Mouse (Mus musculus) CD8-positive naive resting alpha-beta T cell, adult 57 days (primary cell): ENCODE data around the gene Tekt5. TPM values are rescaled to one million over a fixed set of nuclear protein-coding genes. Genes with fewer than 3 reads are reported as not detected.

Source experiments
- total RNA-seq: library from RNA; stranded (reverse); gene quantifications from one replicate; pipeline ENCODE4 v1.2.4, GENCODE M21; 2023

Gene Tekt5
- total RNA-seq: not detected

GRCm38 (mm10) chr16:10394699-10395540 lies at the start of gene Tekt5:
Tekt5 (minus strand) TSS chr16:10395490.

GRCm38 (mm10) chr16:10411764-10412746 lies 16.8 kb upstream of the Tekt5 start, which contains the start of gene Nubp1:
Nubp1 (plus strand) TSS chr16:10411948.

GRCm38 (mm10) chr16:10313646-10314088 lies 81.6 kb downstream of the Tekt5 start, which contains the start of gene Emp2:
Emp2 (minus strand) TSS chr16:10313968.

Other genes starting within 250 kb of the Tekt5 start
- gene Rpl39l, start 225.3 kb downstream of the Tekt5 start, total RNA-seq: not detected
- gene Atf7ip2, start 202.8 kb downstream of the Tekt5 start, total RNA-seq: not detected
- gene Emp2, start 81.5 kb downstream of the Tekt5 start, total RNA-seq: not detected
- 39.3 TPM for gene Nubp1, start 16.5 kb upstream of the Tekt5 start, total RNA-seq
- gene Tvp23a, start 51.9 kb upstream of the Tekt5 start, total RNA-seq: not detected
- gene Ciita, start 84.6 kb upstream of the Tekt5 start, total RNA-seq: 23.7 TPM
- gene Dexi, start 147.6 kb upstream of the Tekt5 start, total RNA-seq: 19.5 TPM
- gene Clec16a, start 149.8 kb upstream of the Tekt5 start, total RNA-seq: 31.7 TPM